Mouse (Mus musculus) heart, adult 2 months (tissue): ENCODE data around the gene Ethe1.

Experiments used
- CTCF ChIP-seq: fragments of 200-600 bp; IDR thresholded peaks from 2 replicates; pipeline ENCODE4 v1.8.1; 2022; ENCODE audit warnings: antibody characterized with exemption, mild to moderate bottlenecking, moderate library complexity
- EP300 ChIP-seq: fragments of 200-500 bp; IDR thresholded peaks from 2 replicates; pipeline ENCODE4 v1.6.1; 2011; ENCODE audit warnings: low read depth, low read length, control low read depth; ENCODE audit not compliant: insufficient read depth
- POLR2A ChIP-seq: fragments of 200-500 bp; IDR thresholded peaks from 2 replicates; pipeline ENCODE4 v1.6.1; 2011; ENCODE audit warnings: mild to moderate bottlenecking, low read depth, low read length, control low read depth; ENCODE audit not compliant: insufficient read depth

DNA sequence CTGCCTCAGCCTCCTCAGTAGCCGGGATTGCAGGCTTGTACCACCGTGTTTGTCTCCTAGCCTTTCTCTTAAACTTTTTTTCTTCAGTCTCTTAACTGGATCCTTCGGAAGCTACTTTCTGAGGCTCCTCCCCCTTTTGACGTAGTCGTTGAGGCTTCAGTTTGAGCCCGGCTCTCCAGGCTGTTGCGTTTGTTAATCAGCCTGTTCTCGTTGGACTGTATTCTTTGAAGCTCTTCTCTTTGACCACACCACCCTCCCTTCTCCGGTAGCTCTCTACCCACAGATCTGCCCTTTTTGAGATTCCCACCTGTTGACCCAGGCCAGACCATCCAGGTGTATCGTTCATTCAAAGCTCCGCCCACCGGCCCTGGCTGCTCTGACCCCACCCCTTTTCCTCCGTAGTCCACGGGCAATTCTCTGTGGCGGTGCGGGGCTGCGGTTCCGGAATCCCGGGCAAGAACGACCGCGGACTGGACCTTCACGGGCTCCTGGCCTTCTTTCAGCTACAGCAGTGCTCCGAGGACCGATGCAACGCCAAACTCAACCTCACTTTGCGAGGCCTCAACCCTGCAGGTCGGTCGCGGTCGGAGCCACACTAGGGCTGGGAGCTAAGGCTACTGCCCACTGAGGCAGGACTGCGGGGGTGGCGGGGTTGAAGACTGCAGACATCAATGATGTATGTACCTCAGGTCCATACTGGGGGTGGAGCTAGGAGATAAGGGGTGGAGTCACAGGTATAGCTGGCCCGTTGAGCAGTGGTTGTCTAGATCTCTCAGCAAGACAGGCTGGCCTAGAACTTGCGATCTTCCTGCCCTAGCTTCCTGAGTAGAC is 50.9 kb downstream of the Ethe1 start:
- TF ChIP-seq CTCF (no peak), POLR2A (no peak), EP300 (no peak)
